Mouse (Mus musculus) thymus, postnatal 10 days (tissue): ENCODE data around the gene Nedd9.
"Not testable (repeated sequence)": the region's sequence is repeated elsewhere in the genome, so short reads cannot be mapped to it uniquely, and the experiment has no call there.

ENCODE experiments used
- DNase-seq, 2 experiments: peaks; one replicate each; pipeline ENCODE4 v3.0.0; 2021; ENCODE audit warnings: low spot score in 2 of 2

Nedd9 gene

DNA sequence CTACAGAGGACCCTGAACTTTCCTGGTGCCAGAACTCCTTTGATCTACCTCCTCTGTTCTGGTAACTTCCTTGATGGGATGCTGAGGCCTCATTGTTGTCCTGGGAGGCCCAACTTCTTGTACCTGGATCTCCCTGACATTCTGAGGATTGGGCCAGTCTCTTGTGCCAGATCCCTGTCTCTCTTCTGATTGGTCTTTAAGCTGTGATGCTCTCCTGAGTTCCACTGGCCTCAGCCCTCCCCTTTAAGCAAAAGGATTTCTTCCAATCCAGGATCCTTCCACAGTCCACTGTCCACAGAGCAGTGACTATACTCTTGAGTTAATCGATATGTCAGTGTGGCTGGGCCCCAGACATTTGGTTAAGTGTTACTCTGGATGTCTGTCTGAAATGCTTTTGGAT is 112.3 kb downstream of the Nedd9 start:
- no peak for DNase-seq

DNA sequence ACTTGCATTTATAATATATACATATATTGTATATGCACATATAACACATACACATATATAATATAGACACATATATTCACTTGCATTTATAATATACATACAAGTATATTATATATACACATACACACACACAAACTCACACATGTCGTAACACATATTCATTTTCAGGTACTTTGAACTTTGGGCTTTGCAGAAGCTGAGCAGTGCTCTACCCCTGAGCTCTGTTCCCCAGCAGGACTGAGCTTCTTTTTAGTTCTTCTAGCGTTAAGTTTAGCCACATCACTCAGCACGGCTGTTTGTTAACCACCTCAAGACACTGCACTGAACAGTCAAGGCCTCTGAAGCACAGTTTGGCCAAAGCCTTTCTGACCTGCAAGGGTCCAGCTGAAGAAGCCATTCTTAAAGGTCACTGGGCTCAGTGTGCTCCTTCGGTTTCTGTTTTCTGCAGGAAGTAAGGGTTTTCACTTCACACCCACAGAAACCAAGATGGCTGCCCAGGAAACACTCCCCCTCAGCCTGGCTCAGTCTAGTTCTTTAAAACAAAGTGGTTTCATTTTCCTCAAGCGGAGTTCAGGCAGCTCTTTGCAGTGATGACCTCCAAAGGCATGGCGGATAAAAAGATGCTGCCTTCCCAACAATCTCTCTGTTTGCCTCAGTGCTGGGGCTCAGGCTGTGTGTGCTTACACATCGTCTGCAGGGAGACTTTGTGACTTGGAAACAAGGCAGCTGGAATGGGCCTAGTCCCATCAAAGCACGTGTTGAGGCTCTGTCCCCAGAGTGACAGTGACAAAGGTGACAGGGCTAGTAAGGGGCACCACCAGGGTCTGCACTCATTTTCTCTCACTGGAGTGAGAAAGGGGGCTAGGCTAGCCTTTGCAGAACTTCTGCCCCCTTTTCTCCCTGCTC is 114.4 kb downstream of the Nedd9 start:
- peak; percentile 52 to 57 for DNase-seq

DNA sequence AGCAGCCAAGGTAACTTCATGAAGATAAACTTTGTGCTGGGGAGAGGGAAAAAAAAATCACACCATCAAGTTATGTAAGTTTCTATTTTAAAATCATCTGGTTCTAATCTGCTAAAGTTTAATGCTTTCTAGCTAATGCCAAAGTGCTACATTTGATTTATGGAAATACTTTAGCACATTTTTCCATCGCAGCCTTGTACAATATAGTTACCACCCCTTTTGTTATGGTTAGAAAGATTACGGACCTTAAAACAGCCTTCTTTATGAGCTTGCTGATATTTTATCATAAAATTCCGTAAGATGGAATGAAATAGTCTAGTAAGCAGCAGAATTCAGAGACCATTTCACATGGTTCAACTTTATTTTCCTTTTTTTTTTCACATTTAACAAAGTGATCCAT is 115.6 kb downstream of the Nedd9 start:
- no peak for DNase-seq

DNA sequence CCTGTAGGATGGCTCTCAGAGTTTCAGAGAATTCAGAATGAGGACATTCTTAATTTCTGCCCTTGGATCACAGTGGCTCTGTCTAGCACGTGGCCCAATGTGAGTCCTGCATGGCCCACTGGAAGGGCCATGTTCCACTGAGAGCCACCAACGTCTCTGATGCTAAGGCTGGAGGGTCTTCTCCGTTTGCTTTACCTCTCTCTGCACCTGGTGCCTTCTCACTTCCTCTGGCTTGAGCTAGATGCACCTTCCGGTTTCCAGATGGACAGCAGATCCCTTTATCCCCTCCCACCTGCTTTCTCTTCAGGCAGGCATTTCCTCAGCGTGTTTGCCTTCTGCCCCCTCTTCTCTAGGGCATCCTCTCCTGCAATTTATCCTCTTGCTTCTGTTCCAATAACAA is 118.5 kb downstream of the Nedd9 start:
- DNase-seq = no peak

DNA sequence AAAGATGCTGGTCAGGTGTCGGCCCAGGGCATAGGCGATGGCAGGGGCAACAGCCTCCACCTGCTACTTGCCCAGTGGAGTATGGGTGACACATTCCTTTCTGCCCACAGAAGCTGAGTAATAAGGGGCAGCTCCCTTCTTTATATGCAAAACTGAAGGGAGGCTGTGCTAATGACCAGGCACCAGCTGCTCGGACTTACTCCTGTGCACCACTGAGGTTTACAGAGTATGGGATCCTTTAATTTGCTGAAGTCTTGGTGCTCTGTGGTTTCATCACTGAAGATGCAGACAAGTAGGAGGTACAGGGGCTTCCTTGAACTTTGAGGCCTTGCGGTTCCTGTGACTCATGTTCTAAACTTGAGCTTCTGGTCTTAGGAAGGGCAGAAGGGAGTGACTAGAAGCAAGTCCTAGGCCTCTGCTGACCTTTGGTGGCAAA is 120.0 kb downstream of the Nedd9 start:
- no peak for DNase-seq

DNA sequence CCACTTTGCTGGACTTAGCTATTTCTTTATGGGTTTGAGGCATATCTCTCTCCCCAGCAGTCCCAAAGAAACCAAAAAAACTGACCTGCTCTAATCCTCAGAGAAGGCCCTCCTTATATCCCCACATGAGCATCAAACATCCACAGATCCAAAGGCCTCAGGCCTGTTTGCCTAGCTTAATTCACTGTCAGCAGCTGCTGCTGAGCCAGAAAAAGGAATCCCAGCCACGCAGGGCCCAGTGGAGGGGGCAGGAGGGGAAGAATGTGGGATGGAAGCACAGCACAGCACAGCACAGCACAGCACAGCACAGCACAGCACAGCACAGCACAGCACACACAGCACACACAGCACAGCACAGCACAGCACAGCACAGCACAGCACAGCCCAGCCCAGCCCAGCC is 120.6 kb downstream of the Nedd9 start:
- not testable (repeated sequence) for DNase-seq

DNA sequence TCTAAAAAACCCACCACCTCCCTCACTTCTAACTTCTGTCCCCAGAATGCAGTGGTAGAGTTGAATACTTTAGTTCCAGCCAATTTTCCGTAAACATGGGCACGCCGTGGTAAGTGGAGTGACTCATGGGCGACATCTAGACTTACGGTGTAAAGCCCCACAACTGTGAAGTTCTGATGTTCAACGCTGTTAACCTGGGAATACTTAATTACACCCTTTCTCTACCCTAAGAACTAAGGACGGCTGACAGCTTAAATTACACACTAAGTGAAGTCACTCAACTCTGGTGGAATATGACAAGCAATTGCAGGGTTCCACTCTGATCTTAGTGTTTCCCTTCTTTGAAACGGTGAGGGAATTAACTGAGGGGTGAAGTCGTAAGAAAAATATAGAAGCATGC is 122.9 kb downstream of the Nedd9 start:
- DNase-seq = no peak

DNA sequence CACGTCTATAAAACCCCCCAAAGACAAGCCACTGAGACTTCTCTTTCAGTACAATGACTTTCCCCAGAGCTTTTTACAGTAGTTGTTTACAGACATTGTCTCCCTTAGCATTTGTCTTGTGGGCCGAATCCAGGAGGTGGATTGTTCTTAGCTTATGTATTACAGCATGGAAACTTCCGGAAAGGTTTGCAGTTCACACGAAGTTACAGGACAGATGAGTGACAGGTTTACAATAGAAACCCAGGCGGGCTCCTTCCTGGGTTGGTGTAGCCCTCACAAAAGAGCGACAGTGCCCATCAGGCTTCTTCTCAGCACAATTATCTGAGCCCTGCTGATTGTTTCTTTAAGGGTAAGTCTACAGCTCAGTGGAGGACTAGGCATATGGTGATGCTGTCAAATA is 124.3 kb downstream of the Nedd9 start:
- DNase-seq = no peak

DNA sequence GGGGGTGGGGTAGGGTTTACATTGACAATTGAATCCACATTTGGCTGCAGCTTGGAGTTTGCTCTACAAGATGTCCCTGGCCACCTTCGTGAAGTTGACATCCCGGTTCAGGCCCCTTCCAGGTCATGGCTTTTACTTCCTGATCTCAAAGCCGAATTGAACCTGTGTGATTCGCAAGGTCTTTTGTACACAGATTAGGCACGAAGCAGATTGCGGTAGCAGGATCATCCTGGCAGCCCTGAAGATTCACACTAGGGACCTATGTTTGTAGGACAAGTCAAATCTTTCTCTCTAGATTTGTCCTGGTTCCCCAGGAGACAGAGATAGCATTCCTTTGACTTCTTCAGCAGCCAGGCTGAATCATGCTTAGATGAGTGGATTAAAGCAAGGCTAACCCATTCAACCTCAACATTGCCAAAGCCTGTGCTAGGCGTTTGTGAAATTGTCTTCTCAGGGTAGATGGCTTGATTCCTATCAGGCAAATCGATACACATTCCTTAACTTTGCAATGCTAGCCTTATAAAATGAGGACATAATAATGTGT is 126.8 kb downstream of the Nedd9 start:
- DNase-seq = no peak

DNA sequence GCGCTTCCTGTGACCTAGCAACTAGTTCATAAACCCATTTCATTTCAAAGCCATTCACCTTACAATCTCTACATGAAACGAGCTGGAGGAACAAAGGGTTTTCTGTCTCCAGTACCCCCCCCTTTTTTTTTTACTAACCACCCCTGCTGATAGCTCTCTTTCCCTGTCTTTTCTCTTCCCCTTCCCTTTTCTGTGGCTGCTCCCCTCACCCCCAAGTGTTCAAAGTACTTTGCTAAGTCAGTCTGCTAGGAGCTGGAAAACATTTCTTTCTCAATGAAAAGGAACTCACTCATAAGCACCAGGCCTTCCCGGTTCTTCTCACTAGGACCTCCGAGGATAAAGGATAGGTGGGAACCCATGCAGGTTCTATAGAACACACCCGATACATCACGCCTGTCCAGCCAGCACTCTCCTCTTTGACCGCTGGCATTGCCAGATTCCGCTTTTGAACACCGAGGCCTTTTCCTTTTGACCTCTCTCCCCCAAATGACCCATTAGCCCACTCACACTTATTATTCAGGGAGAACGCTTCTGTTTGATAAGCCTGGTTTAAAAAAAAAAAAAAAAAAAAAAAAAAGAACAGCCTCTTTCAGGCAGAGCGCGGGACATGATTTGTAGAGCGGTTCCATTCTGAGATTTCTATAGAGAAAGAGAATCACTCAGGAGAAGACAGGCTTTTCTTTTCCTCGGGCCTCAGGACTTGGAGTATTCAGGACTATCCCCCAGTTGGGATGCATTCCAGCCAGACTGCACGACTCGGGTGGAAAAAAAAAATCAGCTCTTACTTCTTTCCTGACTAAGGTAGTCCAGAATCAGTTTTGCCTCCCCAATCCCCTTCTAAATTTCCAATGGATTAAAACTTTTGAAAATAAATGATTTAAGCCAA is 127.6 kb downstream of the Nedd9 start:
- no peak for DNase-seq

DNA sequence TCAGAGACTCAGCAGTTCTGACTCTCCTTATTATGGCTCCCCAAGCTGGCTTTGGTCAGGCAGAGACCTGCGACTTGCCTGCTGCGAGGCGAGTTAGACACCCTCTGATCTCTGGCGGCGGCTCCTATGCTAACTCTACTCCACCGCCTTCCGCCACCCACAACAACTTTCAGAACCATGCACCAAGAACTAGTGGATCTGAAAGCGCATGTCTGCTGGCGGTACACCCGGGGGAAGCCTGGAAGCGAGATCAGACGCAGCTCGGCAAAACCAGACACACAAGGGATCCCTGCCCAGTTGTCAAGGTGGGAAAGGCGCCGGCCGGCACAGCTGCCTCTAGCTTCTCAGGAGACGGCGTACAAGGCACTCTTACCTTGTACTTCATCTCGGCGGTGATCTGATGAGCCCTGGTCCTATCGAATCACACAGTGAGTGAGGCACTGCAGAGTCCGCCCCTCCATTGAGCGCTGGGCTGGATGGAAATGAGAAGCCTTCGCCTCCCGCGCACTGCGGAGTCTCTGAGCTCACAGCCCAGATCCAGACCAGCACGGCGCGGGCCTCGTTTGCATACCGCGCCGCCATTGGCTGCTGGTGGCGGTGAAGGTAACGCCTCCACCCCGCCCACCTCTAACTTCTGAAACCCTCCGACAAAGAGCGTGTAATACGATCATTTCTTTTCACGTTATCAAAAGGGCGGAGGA is 128.5 kb downstream of the Nedd9 start:
- peak; percentile 87 to 89 for DNase-seq

DNA sequence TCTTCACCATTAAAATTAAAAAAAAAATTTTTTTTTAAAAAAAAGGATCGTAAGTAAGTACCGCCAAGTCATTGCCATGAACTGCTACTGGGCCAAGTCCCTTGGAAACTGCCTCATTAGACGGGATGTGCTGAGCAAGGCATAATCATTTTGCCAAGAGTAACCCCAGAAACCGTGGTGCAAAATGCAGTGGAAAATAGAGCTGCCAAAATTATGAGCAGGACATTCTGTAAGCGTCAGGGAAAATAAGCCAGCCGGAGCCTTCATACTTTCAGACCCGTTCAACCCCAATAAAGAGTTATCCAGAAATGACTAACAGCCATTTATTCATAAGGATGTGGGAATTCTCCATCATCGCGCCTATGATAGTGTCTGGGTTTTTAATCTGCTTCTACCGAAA is 129.2 kb downstream of the Nedd9 start:
- DNase-seq = no peak

DNA sequence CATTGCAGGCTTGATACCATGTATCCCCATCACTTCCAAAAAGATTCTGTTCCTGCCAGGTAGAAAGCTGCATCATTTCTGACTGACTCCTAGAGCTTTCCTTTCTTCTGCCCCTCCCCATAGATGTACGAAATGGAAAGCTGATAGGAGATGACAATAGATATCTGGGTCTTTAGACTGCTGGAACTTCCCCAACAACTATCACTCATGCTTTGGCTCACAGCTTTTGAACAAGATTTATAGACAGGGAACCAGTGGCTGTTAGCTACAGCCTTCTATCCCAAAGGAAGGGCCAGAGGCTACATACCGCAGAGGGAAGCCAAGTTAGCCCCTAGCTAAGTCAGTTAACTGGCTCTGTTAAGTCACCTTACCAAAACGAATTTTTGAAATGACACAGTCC is 129.6 kb downstream of the Nedd9 start:
- no peak for DNase-seq

DNA sequence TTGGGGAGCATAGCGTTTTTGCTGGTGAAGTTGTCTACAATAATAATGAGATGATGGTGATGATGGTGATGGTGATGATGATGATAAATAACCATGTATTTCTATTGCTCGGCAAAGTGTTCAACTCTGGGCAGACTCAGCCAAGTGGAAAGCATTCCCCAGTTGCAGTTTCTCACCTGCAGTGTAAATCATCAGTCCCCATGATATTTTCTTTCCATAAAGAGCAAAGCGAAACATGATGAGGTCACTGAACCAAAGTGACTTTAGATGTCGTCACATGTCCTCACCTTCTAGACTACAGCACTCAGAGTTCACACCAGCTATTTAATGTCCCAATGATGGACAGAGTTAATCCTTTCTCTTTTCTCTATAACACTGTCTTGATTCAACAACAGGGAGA is 130.0 kb downstream of the Nedd9 start:
- no peak for DNase-seq

DNA sequence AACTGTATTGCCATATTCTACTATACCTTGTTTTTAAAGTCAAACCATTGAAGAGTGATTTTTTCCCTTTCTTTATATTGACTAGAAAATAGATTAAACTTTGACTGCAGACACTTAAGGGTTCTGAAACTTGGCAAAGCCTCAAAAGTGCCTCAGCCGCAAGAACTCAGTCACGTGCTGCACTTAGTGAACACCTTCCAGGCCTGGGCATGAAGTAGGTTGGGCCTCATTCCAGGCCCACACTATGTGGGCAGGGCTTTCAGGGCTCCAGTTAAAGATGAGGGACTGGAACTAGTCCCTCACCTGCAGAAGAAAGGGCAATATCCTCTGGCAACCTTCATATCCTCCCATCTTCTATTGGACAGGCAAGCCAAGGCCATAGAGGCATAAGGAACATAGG is 131.6 kb downstream of the Nedd9 start:
- no peak for DNase-seq

DNA sequence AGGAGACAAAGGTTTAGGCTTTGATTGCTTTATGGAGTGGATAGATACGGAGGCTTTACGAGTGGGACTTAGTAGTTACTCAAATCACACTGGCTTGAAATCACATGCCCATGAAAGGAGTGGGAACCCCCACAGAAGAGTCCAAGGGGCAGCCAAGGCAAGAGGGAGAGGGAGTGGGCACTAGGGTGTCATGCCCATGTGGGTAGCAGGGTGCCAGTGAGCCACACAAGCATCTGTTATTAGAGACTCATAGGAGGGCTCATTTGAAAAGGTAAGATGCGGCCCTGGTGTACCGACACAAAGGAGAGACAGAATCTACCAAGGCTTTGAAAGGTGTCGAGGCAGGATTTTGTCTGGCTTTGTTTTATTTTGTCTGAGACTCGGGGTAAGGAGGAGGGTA is 132.6 kb downstream of the Nedd9 start:
- DNase-seq = no peak

DNA sequence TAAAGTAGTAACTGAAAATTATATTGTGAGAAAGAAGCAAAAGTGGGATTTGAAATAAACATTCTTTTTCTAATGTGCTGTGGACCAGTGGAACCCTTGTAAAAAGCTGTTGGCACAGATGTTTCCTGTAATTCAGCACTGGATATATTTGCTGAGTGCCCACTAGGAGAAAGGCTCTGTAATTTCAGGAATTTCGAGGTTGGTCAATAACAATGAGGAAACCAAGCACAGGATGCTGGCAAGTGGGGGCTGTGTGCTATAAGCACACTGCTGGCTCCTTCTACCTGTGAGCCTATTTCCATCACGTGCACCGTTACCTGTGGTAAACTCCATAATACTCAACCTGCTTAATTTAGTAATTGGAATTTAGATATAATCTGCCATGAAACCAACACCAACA is 133.5 kb downstream of the Nedd9 start:
- DNase-seq = no peak

DNA sequence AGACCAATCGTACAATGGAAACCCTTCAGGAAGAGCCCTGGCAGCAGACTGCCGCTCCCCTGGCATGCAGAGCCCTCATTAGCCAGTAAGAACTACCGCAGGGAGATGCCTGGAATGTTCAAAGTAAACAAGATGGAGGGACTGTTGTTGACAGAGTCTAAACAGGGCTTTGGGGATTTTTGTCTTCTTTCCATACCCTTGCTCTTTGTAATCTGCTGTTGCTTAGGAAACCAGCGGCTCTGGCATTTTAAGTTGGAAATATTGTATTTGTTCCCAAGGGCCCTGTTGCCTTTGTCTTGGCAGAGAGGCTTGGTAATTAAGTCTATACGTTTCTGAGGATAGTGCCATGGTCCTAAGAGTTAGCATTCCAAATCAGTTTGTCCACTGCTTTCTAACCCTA is 134.8 kb downstream of the Nedd9 start:
- no peak for DNase-seq

DNA sequence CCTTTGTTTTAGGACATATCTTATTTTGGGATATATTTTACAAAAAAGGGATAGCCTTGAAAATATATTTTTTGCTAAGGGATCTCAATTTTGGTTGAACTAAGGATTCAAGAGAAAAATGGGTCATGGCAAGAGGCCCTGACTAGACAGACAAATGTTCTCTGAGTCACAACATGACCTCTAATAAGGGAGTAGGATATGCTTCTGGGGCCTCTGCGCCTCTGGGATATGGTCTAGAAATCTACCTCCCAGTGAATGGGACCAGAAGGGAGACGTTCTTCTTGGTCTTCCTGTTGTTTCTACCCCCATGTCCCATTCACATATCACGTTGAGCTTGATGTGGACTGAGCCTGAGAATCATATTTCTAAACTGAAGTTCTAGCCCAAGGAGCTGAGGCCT is 136.6 kb downstream of the Nedd9 start:
- no peak for DNase-seq

DNA sequence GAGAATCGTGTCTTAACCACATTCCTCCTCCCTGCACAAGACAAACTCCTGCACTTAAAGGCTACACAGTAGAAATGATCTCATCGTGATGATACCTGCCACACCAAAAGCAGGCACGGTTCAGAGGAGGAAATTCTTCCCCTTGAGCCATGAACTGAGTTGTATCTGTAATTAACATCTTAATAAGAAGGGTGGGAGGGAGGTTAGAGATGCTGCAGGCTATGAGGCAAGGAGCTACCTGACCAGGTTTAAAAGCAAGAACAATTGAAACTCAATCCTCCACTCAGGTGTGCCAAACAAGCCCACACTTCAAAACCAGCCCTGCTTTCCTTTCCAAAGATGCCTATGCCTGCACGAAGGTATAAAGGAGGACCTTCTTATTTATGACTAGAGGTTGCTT is 137.4 kb downstream of the Nedd9 start:
- no peak for DNase-seq

DNA sequence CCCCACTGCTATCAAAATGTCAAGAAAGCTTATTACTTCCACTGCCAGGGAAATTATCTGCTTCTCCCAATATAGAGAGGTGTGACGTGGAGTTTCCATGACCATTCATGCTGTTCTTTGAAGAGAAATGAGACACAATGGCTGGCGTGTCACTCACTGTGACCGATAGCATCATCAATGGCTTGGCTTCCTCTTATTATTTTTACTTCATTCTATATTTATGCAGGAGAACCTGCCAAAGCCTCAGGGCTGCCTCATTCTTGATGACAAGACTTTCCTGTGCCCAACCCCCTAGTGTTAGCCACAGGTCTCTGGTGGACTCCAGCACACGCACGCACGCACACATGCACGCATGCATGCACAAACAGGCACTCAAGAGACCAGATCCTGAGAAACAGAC is 141.4 kb downstream of the Nedd9 start:
- DNase-seq = no peak

DNA sequence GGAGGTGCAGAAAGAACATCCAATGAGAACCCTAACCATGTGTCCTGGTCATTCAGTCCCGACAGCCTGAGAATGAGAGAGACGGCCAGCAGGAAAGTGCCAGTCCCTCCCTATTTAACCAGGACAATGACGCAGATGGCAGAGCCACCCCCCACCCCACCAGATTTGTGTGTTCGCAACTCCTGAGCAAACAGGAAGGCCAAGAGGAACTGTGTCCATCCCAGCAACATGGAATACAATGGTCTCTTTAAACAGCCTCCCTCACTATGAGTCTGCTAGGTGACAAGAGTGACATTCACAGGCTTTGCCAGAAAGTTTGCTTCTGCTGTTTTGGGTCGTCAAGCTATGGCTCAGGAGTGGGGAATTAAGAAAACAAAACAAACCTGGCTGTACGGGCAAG is 141.9 kb downstream of the Nedd9 start:
- DNase-seq = no peak
